Mouse (Mus musculus) hindbrain, embryonic 12.5 days (tissue): Measurements from ENCODE around the gene Tle6. TPM values are rescaled to one million over a fixed set of nuclear protein-coding genes. Genes with fewer than 3 reads are reported as not detected.

Source experiments
- ATAC-seq: fragments of 200-750 bp; cut with Nextera tagmentation; 2 replicates; pipeline ENCODE4 v1.8.0; 2017; ENCODE audit warnings: moderate TSS enrichment; ENCODE audit not compliant: low FRiP score
- H3K27ac ChIP-seq: fragments of 300-500 bp; sonication (generic); 2 replicates; pipeline ENCODE4 v1.5.1; 2016; ENCODE audit warnings: mild to moderate bottlenecking
- H3K27me3 ChIP-seq: fragments of 300-500 bp; sonication (generic); 2 replicates; pipeline ENCODE4 v1.6.1; 2016; ENCODE audit warnings: mild to moderate bottlenecking
- H3K36me3 ChIP-seq: fragments of 300-500 bp; sonication (generic); 2 replicates; pipeline ENCODE4 v1.6.1; 2016; ENCODE audit warnings: mild to moderate bottlenecking
- H3K4me1 ChIP-seq: fragments of 300-500 bp; sonication (generic); 2 replicates; pipeline ENCODE4 v1.6.1; 2016
- H3K4me2 ChIP-seq: fragments of 300-500 bp; sonication (generic); replicated peaks from 2 replicates; pipeline ENCODE4 v1.6.1; 2016; ENCODE audit warnings: mild to moderate bottlenecking
- H3K4me3 ChIP-seq: fragments of 300-500 bp; sonication (generic); 2 replicates; pipeline ENCODE4 v1.5.1; 2016; ENCODE audit warnings: mild to moderate bottlenecking
- H3K9ac ChIP-seq: fragments of 300-500 bp; sonication (generic); 2 replicates; pipeline ENCODE4 v1.6.1; 2016; ENCODE audit warnings: mild to moderate bottlenecking, moderate library complexity
- H3K9me3 ChIP-seq: fragments of 300-500 bp; sonication (generic); replicated peaks from 2 replicates; pipeline ENCODE4 v1.6.1; 2016; ENCODE audit warnings: mild to moderate bottlenecking
- WGBS: fragments of 180-500 bp; shearing (Covaris S2); methylation state at CpG from one replicate; pipeline ENCODE4 v1.1.7; 2016; 5-methylcytosine and 5-hydroxymethylcytosine counted together
- polyA plus RNA-seq: library from polyadenylated mRNA; unstranded; fragments of >200 nt; fragmentation: Nextera tagmentation; extraction: Ambion mirVana; gene quantifications from 2 replicates; pipeline ENCODE4 v1.2.1, GENCODE M21; 2016

The Tle6 gene
- polyA plus RNA-seq, 1 experiment from 2014 or later, result 8.3 TPM

GRCm38 (mm10) chr10:81638101-81638500, 37.2 kb upstream of the Tle6 start:
- WGBS, result 77% methylated on average over 6 of the region's 6 CpGs

GRCm38 (mm10) chr10:81636338-81636737, 35.5 kb upstream of the Tle6 start:
- Histone ChIP-seq H3K4me1 (peaks cover 12% of the 10 kb centered on the region), H3K9ac (no peak overlapping the region), H3K36me3 (no peaks in the 10 kb centered on the region), H3K9me3 (no peaks in the 10 kb centered on the region), H3K27ac (no peak overlapping the region), H3K4me2 (no peak overlapping the region), H3K4me3 (no peak overlapping the region), H3K27me3 (peaks cover 4% of the 10 kb centered on the region)
- 21% methylated on average over 8 of the region's 8 CpGs for WGBS
- ATAC-seq, result no peak

More at GRCm38 (mm10) chr10:81638101-81638500, 37.2 kb upstream of the Tle6 start:
- Histone ChIP-seq H3K4me1 (peaks cover 29% of the 10 kb centered on the region), H3K4me2 (no peak overlapping the region), H3K36me3 (no peaks in the 10 kb centered on the region), H3K9ac (no peak overlapping the region), H3K27ac (no peak overlapping the region), H3K9me3 (no peaks in the 10 kb centered on the region), H3K4me3 (no peak overlapping the region), H3K27me3 (peaks cover 4% of the 10 kb centered on the region)
- no peak for ATAC-seq

GRCm38 (mm10) chr10:81633253-81634099, 32.6 kb upstream of the Tle6 start:
- H3K27ac ChIP-seq, result peak overlapping the region; percentile 32; the same call in 1 of the 2 replicates
- no peaks in the 10 kb centered on the region for H3K36me3 ChIP-seq
- H3K9me3 ChIP-seq, result no peaks in the 10 kb centered on the region
- H3K9ac ChIP-seq, result peak overlapping the region; percentile 62
- peak; percentile 86 for ATAC-seq
- WGBS, result 2% methylated on average over 37 of the region's 37 CpGs
- H3K27me3 ChIP-seq, result peaks cover 9% of the 10 kb centered on the region
- peaks cover 9% of the 10 kb centered on the region for H3K4me1 ChIP-seq
- peak overlapping the region; percentile 63 for H3K4me2 ChIP-seq
- H3K4me3 ChIP-seq, result peak overlapping the region; percentile 40

GRCm38 (mm10) chr10:81628390-81628789, 27.5 kb upstream of the Tle6 start, which contains the start of gene Ankrd24:
TSS of gene Ankrd24 (plus strand) at chr10:81628540.
- peak within 1 kb of the TSS; percentile 92 for H3K27ac ChIP-seq
- ATAC-seq, result peak; percentile 9; the same call in 1 of the 2 replicates
- H3K4me1 ChIP-seq, result peaks cover 22% of the 10 kb centered on the region
- peak within 1 kb of the TSS; percentile 69 for H3K4me3 ChIP-seq
- H3K9me3 ChIP-seq, result no peaks in the 10 kb centered on the region
- peak within 1 kb of the TSS; percentile 86 for H3K9ac ChIP-seq
- H3K36me3 ChIP-seq, result peaks cover 27% of the 10 kb centered on the region
- H3K27me3 ChIP-seq, result peaks cover 6% of the 10 kb centered on the region; the same call in 1 of the 2 replicates
- H3K4me2 ChIP-seq, result peak within 1 kb of the TSS; percentile 76
- WGBS, result 81% methylated on average over 16 of the region's 16 CpGs

- Histone ChIP-seq H3K36me3 (peaks cover 31% of the 10 kb centered on the region), H3K9me3 (no peaks in the 10 kb centered on the region), H3K4me3 (peak overlapping the region; percentile 69), H3K27me3 (peaks cover 6% of the 10 kb centered on the region; the same call in 1 of the 2 replicates), H3K4me1 (peaks cover 19% of the 10 kb centered on the region), H3K9ac (peak overlapping the region; percentile 86), H3K4me2 (peak overlapping the region; percentile 76), H3K27ac (peak overlapping the region; percentile 92)
- peak; percentile 57 for ATAC-seq
- WGBS, result 67% methylated on average over 7 of the region's 7 CpGs
These were observed 27.0 kb upstream of the Tle6 start for GRCm38 (mm10) chr10:81627836-81628220.

- Histone ChIP-seq H3K9ac (peak within 1 kb of the TSS; percentile 86), H3K4me2 (peak within 1 kb of the TSS; percentile 76), H3K36me3 (peaks cover 37% of the 10 kb centered on the region), H3K4me1 (peaks cover 19% of the 10 kb centered on the region), H3K4me3 (peak within 1 kb of the TSS; percentile 69), H3K27me3 (peaks cover 6% of the 10 kb centered on the region; the same call in 1 of the 2 replicates), H3K9me3 (no peaks in the 10 kb centered on the region), H3K27ac (peak within 1 kb of the TSS; percentile 92)
- peak; percentile 87 for ATAC-seq
- 6% methylated on average over 40 of the region's 40 CpGs for WGBS
These were observed 26.3 kb upstream of the Tle6 start, which contains the start of gene Sirt6 for GRCm38 (mm10) chr10:81626994-81627835. TSS of gene Sirt6 (minus strand) at chr10:81627797.

- H3K4me1 ChIP-seq, result peaks cover 19% of the 10 kb centered on the region
- H3K4me2 ChIP-seq, result peak overlapping the region; percentile 76
- H3K4me3 ChIP-seq, result peak overlapping the region; percentile 69
- no peaks in the 10 kb centered on the region for H3K9me3 ChIP-seq
- peak overlapping the region; percentile 86 for H3K9ac ChIP-seq
- 90% methylated on average over 22 of the region's 22 CpGs for WGBS
- no peak overlapping the region; the same call in 1 of the 2 replicates for H3K27ac ChIP-seq
- peaks cover 46% of the 10 kb centered on the region for H3K36me3 ChIP-seq
- ATAC-seq, result peak; percentile 26; the same call in 1 of the 2 replicates
- H3K27me3 ChIP-seq, result peaks cover 6% of the 10 kb centered on the region; the same call in 1 of the 2 replicates
These were observed 25.5 kb upstream of the Tle6 start for GRCm38 (mm10) chr10:81626101-81626993.

- Histone ChIP-seq H3K27me3 (no peaks in the 10 kb centered on the region), H3K36me3 (peaks cover 48% of the 10 kb centered on the region), H3K4me3 (no peak overlapping the region), H3K4me1 (peaks cover 19% of the 10 kb centered on the region), H3K9me3 (no peaks in the 10 kb centered on the region), H3K27ac (no peak overlapping the region), H3K4me2 (no peak overlapping the region), H3K9ac (no peak overlapping the region)
- 57% methylated on average over 8 of the region's 8 CpGs for WGBS
- ATAC-seq, result no peak
These were observed 22.6 kb upstream of the Tle6 start for GRCm38 (mm10) chr10:81623441-81623840.

- no peak overlapping the region for H3K4me2 ChIP-seq
- no peak overlapping the region for H3K27ac ChIP-seq
- H3K9me3 ChIP-seq, result no peaks in the 10 kb centered on the region
- H3K9ac ChIP-seq, result no peak overlapping the region
- no peaks in the 10 kb centered on the region for H3K27me3 ChIP-seq
- H3K36me3 ChIP-seq, result peaks cover 45% of the 10 kb centered on the region
- 63% methylated on average over 9 of the region's 9 CpGs for WGBS
- H3K4me1 ChIP-seq, result 0 out of 2 replicates have a peak, but pooled peaks cover 2% of the 10 kb centered on the region
- ATAC-seq, result no peak
- H3K4me3 ChIP-seq, result no peak overlapping the region
These were observed 19.9 kb upstream of the Tle6 start for GRCm38 (mm10) chr10:81620786-81621185.

- WGBS, result 83% methylated on average over 5 of the region's 5 CpGs
- Histone ChIP-seq H3K4me3 (no peak overlapping the region), H3K4me2 (no peak overlapping the region), H3K9ac (no peak overlapping the region), H3K27me3 (no peaks in the 10 kb centered on the region; the same call in 1 of the 2 replicates), H3K36me3 (peaks cover 37% of the 10 kb centered on the region), H3K9me3 (no peaks in the 10 kb centered on the region), H3K4me1 (peaks cover 5% of the 10 kb centered on the region; the same call in 1 of the 2 replicates), H3K27ac (no peak overlapping the region)
- no peak for ATAC-seq
These were observed 19.1 kb upstream of the Tle6 start for GRCm38 (mm10) chr10:81619976-81620375.

- Histone ChIP-seq H3K9ac (no peak overlapping the region), H3K4me3 (no peak overlapping the region), H3K36me3 (no peaks in the 10 kb centered on the region), H3K9me3 (no peaks in the 10 kb centered on the region), H3K27ac (no peak overlapping the region), H3K4me2 (no peak overlapping the region), H3K27me3 (no peaks in the 10 kb centered on the region; the same call in 1 of the 2 replicates), H3K4me1 (peaks cover 5% of the 10 kb centered on the region; the same call in 1 of the 2 replicates)
- WGBS, result 50% methylated on average over 6 of the region's 6 CpGs
- ATAC-seq, result no peak
These were observed 14.6 kb upstream of the Tle6 start for GRCm38 (mm10) chr10:81615486-81615885.
